Mouse (Mus musculus): Measurements from ENCODE around the gene Pcid2.
"Not testable (repeated sequence)": the region's sequence is repeated elsewhere in the genome, so short reads cannot be mapped to it uniquely, and the experiment has no call there.

The Pcid2 gene

GRCm38 (mm10) chr8:13077542-13077941 lies 27.7 kb downstream of the Pcid2 start:
- no peak for DNase-seq (ENCODE audit: extremely low read depth, low read depth)

- not testable (repeated sequence) for DNase-seq (ENCODE audit: extremely low read depth, low read depth)
These were observed 29.7 kb downstream of the Pcid2 start for GRCm38 (mm10) chr8:13075579-13075978.

DNA sequence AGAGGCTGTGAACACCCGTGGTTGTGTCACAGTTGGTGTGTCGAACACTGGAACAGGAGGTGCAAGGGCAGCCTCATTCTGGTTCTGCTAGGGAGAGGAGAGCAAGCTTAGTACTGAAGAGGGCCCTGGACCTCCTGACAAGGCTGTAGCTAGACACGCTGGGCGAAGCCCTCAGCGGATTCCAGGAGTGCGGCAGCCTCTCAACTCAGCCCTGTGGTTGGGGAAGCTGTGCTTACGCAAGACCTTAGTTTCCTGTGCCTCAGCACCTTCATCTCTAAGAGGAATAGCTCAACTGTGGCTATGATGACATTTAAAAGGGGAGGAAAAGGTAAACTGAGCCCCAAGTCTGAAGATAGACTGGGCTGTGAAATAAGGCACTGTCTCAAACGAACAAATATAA lies 30.2 kb downstream of the Pcid2 start:
- DNase-seq (ENCODE audit: extremely low read depth, low read depth), result no peak

- no peak for DNase-seq (ENCODE audit: extremely low read depth, low read depth)
These were observed 32.0 kb downstream of the Pcid2 start for GRCm38 (mm10) chr8:13073255-13073654.

DNA sequence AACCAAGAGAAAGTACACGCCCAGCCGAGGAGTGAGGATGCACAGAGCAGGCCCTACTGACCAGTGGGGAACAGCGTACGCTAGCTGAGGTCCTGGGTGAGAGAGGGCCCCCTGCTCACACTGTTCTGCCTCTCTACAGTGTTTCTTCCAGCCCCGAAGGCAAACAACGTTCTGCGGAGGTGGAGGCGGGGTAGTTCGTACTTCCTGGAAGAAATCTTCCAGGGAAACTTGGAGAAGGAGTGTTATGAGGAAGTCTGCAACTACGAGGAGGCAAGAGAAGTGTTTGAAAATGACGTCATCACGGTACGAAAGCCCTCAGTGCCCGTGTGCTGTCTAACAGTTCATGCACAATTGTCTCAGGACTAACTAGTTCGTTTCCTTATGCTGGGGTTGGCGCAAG lies 42.1 kb downstream of the Pcid2 start:
- no peak for DNase-seq (ENCODE audit: extremely low read depth, low read depth)

DNA sequence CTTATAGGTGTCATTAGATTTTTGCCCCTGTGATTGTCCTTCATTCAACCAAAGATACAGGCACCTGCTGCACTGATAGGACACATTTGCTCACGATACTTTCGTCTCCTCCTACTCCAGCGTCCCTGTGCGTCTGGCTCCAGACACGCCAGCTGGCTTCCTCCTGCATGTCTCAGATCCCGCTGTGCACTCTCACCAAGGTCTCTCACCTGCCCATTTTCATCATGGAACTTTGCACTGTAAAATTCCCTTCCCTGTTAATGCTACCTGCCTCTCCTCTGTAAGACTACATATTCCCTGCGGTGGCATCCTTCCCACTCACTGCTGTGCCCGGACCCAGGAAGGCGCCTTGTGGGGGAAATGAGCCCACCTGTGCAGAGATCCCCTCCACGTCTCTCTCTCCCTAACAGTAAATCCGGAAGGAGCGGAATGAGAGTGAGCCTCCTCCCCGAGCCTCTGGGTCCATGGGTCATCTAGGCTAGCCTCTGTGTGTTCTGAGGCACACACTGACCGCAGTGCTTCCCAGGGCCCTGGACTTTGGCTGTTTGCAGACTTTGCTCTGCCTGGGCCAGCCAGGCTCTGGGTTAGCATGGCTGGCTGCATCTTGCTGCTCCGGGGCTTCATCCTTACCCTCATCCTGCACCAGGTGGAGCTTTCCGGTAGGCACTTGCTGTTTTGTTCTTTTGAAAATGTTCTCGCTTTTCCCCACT lies 44.7 kb downstream of the Pcid2 start, which contains the start of gene Proz:
Proz (plus strand) TSS at position 474 of the 710 bp plus-strand sequence.
- DNase-seq (ENCODE audit: extremely low read depth, low read depth), result no peak

DNA sequence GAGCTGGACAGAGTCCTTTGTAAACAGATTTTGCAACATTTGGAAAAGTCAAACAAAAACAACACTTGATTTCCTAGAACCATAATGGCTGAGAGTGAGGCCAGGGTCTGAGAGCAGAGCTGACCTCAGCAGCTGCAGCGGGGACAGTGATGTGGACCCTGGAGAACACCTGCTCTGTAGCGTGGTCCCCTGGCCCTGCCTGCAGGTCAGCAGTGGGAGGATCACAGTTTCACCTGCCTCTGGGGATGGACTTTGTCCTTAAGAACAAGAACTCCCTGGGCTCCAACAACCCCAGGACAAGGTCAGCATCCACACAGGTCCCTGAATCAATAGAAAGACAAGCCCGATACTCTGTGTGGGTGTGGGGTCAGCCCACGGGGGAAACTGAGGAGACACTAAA lies 47.9 kb downstream of the Pcid2 start:
- no peak for DNase-seq (ENCODE audit: extremely low read depth, low read depth)

DNA sequence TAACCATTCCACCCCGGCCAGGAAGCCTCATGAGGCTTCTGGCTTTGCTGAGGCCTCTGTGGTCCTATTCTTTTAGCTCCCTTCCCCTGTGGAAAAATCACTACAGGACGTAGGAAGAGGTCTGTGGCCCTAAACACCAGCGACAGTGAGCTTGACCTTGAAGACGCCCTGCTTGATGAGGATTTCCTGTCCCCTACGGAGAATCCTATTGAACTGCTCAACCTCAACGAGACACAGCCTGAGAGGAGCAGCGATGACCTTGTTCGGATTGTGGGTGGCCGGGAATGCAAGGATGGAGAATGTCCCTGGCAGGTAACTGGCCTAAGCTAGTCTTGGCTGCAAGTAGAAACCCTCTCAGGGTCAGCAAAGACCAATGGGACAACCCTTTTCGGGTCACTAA lies 54.7 kb downstream of the Pcid2 start:
- no peak for DNase-seq (ENCODE audit: extremely low read depth, low read depth)

DNA sequence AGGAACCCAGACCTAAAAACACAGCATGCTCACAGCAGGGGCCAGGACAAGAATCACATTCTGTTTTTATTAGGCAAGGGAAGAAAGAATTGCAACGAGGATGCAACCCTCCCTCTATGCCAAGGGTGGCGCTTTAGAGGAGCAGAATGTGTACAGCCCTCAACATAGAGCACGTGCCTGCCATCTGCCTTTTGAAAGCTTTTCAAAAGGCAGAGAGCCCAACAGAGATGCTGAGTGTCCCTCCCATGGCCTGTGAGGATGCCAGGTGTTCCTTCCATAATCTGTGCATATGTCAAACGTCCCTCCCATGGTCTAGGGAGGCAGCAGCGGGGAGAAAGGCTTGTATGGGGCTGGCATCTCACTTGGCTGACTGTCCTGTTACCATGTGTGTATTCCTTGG lies 57.6 kb downstream of the Pcid2 start:
- DNase-seq (ENCODE audit: extremely low read depth, low read depth), result no peak

- DNase-seq (ENCODE audit: extremely low read depth, low read depth), result no peak
These were observed 63.8 kb downstream of the Pcid2 start for GRCm38 (mm10) chr8:13041459-13041858.

DNA sequence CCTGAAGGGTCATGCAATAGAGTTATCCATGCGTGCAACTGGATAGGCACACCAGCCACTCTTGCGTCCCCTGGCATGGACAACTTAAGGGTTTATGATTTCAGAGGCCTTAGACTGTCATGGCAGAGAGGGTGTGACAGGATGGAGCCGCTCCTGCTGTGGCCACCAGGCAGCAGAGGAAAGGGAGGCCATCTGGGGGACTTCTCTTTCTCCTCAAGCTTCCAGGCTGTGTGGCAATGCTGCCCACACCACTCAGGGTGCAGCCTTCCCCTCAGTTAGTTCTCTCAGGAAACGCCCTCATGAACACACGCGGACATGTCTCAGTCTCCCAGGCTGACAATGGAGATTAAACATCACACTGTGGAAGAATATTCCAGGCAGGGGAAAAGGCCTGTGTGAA lies 66.2 kb downstream of the Pcid2 start:
- no peak for DNase-seq (ENCODE audit: extremely low read depth, low read depth)

DNA sequence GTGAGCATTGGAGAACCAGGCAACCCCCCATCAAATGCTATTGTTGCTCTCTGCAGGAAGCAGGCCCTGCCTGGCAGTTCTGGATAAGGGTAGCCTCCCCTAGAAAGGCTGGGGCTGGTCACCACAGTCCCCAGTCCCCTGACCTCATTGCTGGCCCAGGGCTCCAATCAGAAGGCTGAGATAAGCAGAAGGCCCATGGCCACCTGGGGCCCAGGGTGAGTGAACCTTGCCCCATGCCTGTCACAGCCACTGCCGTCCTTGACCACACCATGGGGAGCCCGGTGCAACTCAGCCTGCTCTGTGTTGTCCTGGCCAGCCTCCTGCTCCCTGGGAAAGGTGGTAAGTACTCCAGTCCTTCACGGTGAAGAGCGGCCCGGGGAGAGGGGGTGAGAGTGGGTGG lies 67.7 kb downstream of the Pcid2 start:
- DNase-seq (ENCODE audit: extremely low read depth, low read depth), result no peak

DNA sequence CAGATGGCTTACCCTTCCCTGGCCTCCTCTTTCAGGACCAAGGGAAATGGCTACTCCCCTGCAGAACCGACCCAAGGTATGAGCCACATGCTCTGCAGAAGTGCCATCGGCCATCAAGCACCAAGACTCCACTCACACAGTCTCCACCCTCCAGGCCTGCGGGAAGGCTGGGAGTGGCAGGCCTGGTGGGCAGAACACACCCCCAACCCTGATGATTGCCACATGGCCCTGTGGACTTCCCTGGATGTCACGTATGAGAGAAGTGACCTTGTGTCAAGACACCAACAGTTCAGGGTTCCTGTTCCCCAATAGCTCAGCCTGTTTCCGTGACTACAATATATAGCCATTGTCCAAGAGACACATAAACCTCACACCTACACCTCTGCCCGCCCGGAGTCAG lies 68.2 kb downstream of the Pcid2 start, which contains the start of gene F10:
F10 (plus strand) TSS at position 294 of the 400 bp plus-strand sequence.
- no peak for DNase-seq (ENCODE audit: extremely low read depth, low read depth)

GRCm38 (mm10) chr8:13036346-13036812 lies 68.9 kb downstream of the Pcid2 start:
- no peak for DNase-seq (ENCODE audit: extremely low read depth, low read depth)

DNA sequence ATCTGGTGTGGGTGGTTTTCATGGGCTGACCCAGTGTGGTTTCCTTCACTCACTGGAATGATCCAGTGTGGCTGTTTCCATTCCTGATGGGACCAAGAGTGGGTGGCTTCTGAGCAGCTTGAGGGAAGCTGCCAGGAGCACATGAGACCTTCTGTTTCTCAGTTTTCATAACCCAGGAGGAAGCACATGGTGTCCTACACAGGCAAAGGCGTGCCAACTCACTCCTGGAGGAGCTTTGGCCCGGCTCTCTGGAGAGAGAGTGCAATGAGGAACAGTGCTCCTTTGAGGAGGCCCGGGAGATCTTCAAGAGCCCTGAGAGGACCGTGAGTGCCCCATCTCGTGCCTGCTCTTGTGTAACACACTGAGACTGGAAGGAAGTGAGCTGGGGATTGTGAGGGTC lies 76.8 kb downstream of the Pcid2 start:
- DNase-seq (ENCODE audit: extremely low read depth, low read depth), result no peak

DNA sequence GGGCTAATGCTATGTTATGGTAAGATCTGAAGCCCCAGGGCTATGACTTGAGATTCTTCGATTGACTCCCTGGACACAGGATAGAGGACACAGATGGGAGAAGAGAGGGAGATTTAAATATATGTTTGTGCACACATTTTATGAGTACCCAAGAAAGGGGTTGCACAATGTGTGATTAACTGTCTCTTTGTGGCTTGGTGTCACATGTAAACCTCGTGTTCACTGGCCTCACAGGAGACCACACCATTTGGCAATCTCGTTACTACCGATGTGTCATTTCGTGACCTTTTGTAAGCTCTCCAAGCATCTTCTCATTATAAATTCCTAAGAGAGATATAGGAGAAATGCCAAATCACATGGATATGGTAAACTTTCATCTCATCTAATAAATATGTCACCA lies 77.6 kb downstream of the Pcid2 start:
- no peak for DNase-seq (ENCODE audit: extremely low read depth, low read depth)
